Mouse (Mus musculus) megakaryocyte, embryonic 14.5 days (primary cell): ENCODE results near the gene Nrxn2.

Experiments
- FLI1 ChIP-seq: IDR thresholded peaks from 2 replicates; pipeline ENCODE4 v1.6.1; 2012; ENCODE audit warnings: low read length, inconsistent platforms, mixed read lengths
- GATA1 ChIP-seq: IDR thresholded peaks from 3 replicates; pipeline ENCODE4 v1.6.1; 2012; ENCODE audit warnings: mixed read lengths, low read length, inconsistent platforms, borderline replicate concordance

DNA sequence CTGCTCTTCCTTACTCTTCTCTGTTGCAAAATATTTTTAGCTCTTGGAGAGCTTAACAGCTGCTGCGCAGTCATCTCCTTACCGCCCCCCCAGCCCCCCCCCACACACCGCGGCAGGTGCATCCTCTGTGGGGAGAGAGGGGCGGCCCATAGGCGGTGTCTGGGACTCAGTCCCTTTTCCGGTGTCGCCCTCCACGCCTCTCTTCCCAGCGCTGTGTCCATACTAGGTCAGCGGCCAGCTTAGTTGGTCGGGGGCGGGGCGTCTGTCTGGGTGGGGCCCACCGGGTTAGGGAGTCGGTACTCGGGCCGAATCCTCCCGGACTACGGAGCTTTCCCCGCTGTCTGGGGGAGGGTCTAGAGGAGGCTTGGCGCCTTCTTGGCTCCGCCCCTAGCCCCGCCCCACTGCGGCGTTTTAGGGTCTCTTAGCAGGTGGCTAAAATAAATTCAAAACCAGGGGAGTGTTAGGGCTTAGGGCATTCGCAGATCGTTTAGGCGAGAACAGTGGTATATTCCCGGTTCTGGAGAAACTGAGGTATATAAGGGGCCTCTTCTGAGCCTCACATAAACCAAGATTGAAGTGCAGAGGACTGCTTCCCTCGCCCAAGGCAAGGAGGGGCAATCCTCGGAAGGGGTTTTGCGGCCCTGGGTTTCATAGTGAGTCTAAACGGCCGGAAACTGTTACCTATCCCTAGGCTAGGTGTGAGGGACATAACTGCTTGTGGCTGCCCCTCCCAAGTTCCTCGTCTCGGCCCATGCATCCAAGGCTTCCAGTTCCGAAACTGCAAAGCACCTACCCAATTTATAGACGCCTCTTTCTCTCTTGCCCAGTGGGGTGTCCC is 19.9 kb upstream of the Nrxn2 start:
- TF ChIP-seq GATA1 (no peak), FLI1 (no peak)
